Mouse (Mus musculus): ENCODE measurements around the gene Gnl2.

GRCm38 (mm10) chr4:125056476-125056875, 40.1 kb downstream of the Gnl2 start:
- no peak for TF ChIP-seq TAL1 (IDR thresholded peaks at IDR 0.05; ENCODE audit: low read length)
- no peak for TF ChIP-seq GATA1 (IDR thresholded peaks at IDR 0.05; ENCODE audit: low read length)
